Mouse (Mus musculus): ENCODE results near the gene Wdhd1. TPM values are rescaled to one million over a fixed set of nuclear protein-coding genes. Genes with fewer than 3 reads are reported as not detected.

Wdhd1 gene
- 2.8 TPM for polyA plus RNA-seq (2014; fragmentation: Illumina TruSeq; extraction: RNeasy Lipid Tissue Mini Kit (QIAGEN cat#74804); ENCODE audit: low read depth, low replicate concordance)

GRCm38 (mm10) chr14:47276637-47277393, at the start of gene Wdhd1, which contains the start of gene Socs4:
TSS of gene Wdhd1 (minus strand) at chr14:47276857.
TSS of gene Socs4 (plus strand) at chr14:47276931.

DNA sequence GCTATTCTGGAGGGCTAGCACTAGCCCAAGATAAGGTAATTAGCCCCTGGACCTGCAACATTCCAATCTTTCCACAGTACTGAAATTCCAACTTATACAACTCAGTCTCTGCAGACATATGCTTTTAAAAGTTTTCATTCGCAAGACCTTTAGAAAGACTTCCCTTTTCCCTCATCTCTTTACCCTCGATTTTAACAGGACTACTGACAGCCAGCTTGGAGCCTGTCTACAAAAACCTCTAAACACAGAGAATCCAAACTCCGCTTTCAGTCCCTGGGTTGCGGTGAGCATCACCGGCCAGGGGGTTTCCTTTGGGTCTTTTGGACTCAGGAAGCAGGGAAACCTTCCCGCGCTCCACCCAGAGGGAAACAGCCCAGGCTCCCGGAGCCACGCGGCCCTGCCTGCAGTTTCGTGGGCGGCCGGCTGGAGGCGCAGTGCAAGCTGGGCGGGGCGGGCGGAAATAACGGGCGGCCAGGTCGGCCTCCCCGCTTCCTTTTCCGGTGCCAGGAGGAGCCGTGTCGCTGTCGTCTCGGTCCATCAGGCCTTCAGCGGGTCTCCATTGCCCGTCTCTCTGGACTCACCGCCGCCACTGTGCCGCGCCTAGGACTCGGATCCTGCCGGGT, 21.2 kb upstream of the Wdhd1 start, which contains the start of gene Mapk1ip1l:
Gene Mapk1ip1l, plus strand, starts transcription at position 482 of the 623 bp plus-strand sequence.

Other genes starting within 250 kb of the Wdhd1 start
- gene Gch1, start 87.4 kb downstream of the Wdhd1 start, polyA plus RNA-seq (2014; fragmentation: Illumina TruSeq; extraction: RNeasy Lipid Tissue Mini Kit (QIAGEN cat#74804); ENCODE audit: low read depth, low replicate concordance), result 1.5 TPM
- gene Socs4, start 74 bp upstream of the Wdhd1 start, polyA plus RNA-seq (2014; fragmentation: Illumina TruSeq; extraction: RNeasy Lipid Tissue Mini Kit (QIAGEN cat#74804); ENCODE audit: low read depth, low replicate concordance), result 38.7 TPM
- 60.7 TPM for gene Mapk1ip1l, start 21.4 kb upstream of the Wdhd1 start, polyA plus RNA-seq (2014; fragmentation: Illumina TruSeq; extraction: RNeasy Lipid Tissue Mini Kit (QIAGEN cat#74804); ENCODE audit: low read depth, low replicate concordance)
- gene Lgals3, start 90.9 kb upstream of the Wdhd1 start, polyA plus RNA-seq (2014; fragmentation: Illumina TruSeq; extraction: RNeasy Lipid Tissue Mini Kit (QIAGEN cat#74804); ENCODE audit: low read depth, low replicate concordance), result 30.9 TPM
- gene Dlgap5, start 141.6 kb upstream of the Wdhd1 start, polyA plus RNA-seq (2014; fragmentation: Illumina TruSeq; extraction: RNeasy Lipid Tissue Mini Kit (QIAGEN cat#74804); ENCODE audit: low read depth, low replicate concordance), result 1.0 TPM
- 5.3 TPM for gene Fbxo34, start 173.6 kb upstream of the Wdhd1 start, polyA plus RNA-seq (2014; fragmentation: Illumina TruSeq; extraction: RNeasy Lipid Tissue Mini Kit (QIAGEN cat#74804); ENCODE audit: low read depth, low replicate concordance)

Measured in kidney, adult 10 weeks (tissue).